ENCODE assay signal across 18 mouse cellular contexts in the genomic region with DNA sequence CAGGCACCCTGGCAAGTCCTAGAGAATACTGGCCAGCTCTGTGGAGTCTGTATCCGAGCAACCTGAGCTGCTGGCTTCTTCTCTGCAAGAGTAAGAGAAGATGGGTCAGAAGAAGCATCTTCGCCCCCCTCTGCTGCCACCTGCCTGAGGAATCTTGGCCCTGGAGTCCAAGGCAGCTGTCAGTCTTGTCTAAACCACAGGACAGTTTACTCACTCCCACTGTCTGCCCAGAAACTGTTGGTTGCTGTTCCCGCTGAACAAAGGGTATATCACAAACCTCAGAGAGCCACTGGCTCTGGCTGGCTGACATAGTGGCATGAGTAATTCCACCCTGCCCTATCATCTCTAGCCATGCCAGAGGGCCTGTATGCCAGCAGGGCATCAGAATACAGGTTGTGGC.
"Had no signal": no experiment of that assay in that cellular context is flagged by ENCODE, and none has a peak within 500 bp of the region (broad histone marks: within the 10 kb centered on the region; RNA-seq: fewer than 3 reads in every experiment).

No protein-coding gene starts in this region.

- ATAC-seq: midbrain, embryonic 16.5 days had no signal

- H3K27ac ChIP-seq: liver, embryonic 14.5 days; midbrain, embryonic 10.5 days; midbrain, embryonic 12.5 days; neural tube, embryonic 13.5 days; neural tube, embryonic 15.5 days; stomach, embryonic 15.5 days; stomach, postnatal 0 days had no signal

- H3K9ac ChIP-seq: liver, embryonic 14.5 days; lung, embryonic 14.5 days; midbrain, embryonic 12.5 days; neural tube, embryonic 13.5 days; neural tube, embryonic 15.5 days; stomach, embryonic 15.5 days had no signal

- H3K36me3 ChIP-seq: neural tube, embryonic 15.5 days; stomach, embryonic 15.5 days had no signal

- H3K4me2 ChIP-seq: lung, embryonic 14.5 days; midbrain, embryonic 12.5 days; neural tube, embryonic 13.5 days; neural tube, embryonic 15.5 days; stomach, embryonic 15.5 days had no signal

- H3K27me3 ChIP-seq: midbrain, embryonic 12.5 days; neural tube, embryonic 13.5 days; neural tube, embryonic 15.5 days; stomach, embryonic 15.5 days had no signal

- DNase-seq: lung, adult 18-20 months; lung, embryonic 14.5 days; lung, postnatal 10 days; lung, postnatal 4 days; midbrain, embryonic 14.5 days; retina, postnatal 1 day; right cerebral cortex, adult 18-20 months; right cerebral cortex, postnatal 25 days; thymus, adult 2 months; thymus, postnatal 36 days had no signal

- H3K9me3 ChIP-seq: midbrain, embryonic 10.5 days; midbrain, embryonic 12.5 days; neural tube, embryonic 13.5 days; neural tube, embryonic 15.5 days; stomach, embryonic 15.5 days had no signal

- H3K4me1 ChIP-seq: midbrain, embryonic 10.5 days; midbrain, embryonic 12.5 days; neural tube, embryonic 13.5 days; neural tube, embryonic 15.5 days; stomach, embryonic 15.5 days had no signal

- H3K4me3 ChIP-seq: midbrain, embryonic 10.5 days; midbrain, embryonic 12.5 days; neural tube, embryonic 13.5 days; neural tube, embryonic 15.5 days; stomach, embryonic 15.5 days had no signal
